Mouse (Mus musculus): Measurements from ENCODE around the gene Retnlb. TPM values are rescaled to one million over a fixed set of nuclear protein-coding genes. Genes with fewer than 3 reads are reported as not detected.

The Retnlb gene
- not detected in 2 replicates for polyA plus RNA-seq (2015; fragmentation: Nextera tagmentation; extraction: Ambion mirVana)

- H3K9ac ChIP-seq (replicated peaks) = no peak within 1 kb of the TSS
- no peaks in the 10 kb centered on the region for H3K9me3 ChIP-seq (replicated peaks)
- no peak within 1 kb of the TSS for H3K4me2 ChIP-seq
- H3K4me1 ChIP-seq = no peaks in the 10 kb centered on the region
- 98% methylated on average over 2 of the region's 2 CpGs for WGBS
- ATAC-seq (ENCODE audit: low FRiP score) = no peak
- no peak within 1 kb of the TSS for H3K27ac ChIP-seq (replicated peaks)
- no peak within 1 kb of the TSS for H3K4me3 ChIP-seq (replicated peaks)
- no peaks in the 10 kb centered on the region for H3K36me3 ChIP-seq
- no peaks in the 10 kb centered on the region for H3K27me3 ChIP-seq (replicated peaks)
Measured at GRCm38 (mm10) chr16:48816695-48817094, at the start of gene Retnlb. Gene Retnlb, plus strand, starts transcription at chr16:48816856.

GRCm38 (mm10) chr16:48769183-48769582 is 47.5 kb upstream of the Retnlb start:
- Histone ChIP-seq H3K9ac (replicated peaks) (no peak overlapping the region), H3K36me3 (no peaks in the 10 kb centered on the region), H3K27ac (replicated peaks) (no peak overlapping the region), H3K9me3 (replicated peaks) (no peaks in the 10 kb centered on the region), H3K4me2 (no peak overlapping the region), H3K4me1 (no peaks in the 10 kb centered on the region), H3K27me3 (replicated peaks) (no peaks in the 10 kb centered on the region), H3K4me3 (replicated peaks) (no peak overlapping the region)
- ATAC-seq (ENCODE audit: low FRiP score) = no peak
- 93% methylated on average over 3 of the region's 3 CpGs for WGBS

GRCm38 (mm10) chr16:48771971-48772445 is 44.6 kb upstream of the Retnlb start, which contains the start of gene Trat1:
Gene Trat1, minus strand, starts transcription at chr16:48772021.
- no peak within 1 kb of the TSS for H3K4me3 ChIP-seq (replicated peaks)
- no peak for ATAC-seq (ENCODE audit: low FRiP score)

GRCm38 (mm10) chr16:48777254-48777653 is 39.4 kb upstream of the Retnlb start:
- H3K9ac ChIP-seq (replicated peaks) = no peak overlapping the region
- no peak for ATAC-seq (ENCODE audit: low FRiP score)
- H3K4me2 ChIP-seq = no peak overlapping the region
- no peaks in the 10 kb centered on the region for H3K36me3 ChIP-seq
- WGBS = 70% methylated on average over 2 of the region's 2 CpGs
- no peaks in the 10 kb centered on the region for H3K9me3 ChIP-seq (replicated peaks)
- H3K27me3 ChIP-seq (replicated peaks) = no peaks in the 10 kb centered on the region
- H3K4me1 ChIP-seq = no peaks in the 10 kb centered on the region
- no peak overlapping the region for H3K4me3 ChIP-seq (replicated peaks)
- H3K27ac ChIP-seq (replicated peaks) = no peak overlapping the region

More at GRCm38 (mm10) chr16:48771971-48772445, 44.6 kb upstream of the Retnlb start, which contains the start of gene Trat1:
- Histone ChIP-seq H3K27ac (replicated peaks) (no peak within 1 kb of the TSS), H3K4me2 (no peak within 1 kb of the TSS), H3K27me3 (replicated peaks) (no peaks in the 10 kb centered on the region), H3K9me3 (replicated peaks) (no peaks in the 10 kb centered on the region), H3K4me1 (no peaks in the 10 kb centered on the region), H3K36me3 (no peaks in the 10 kb centered on the region), H3K9ac (replicated peaks) (no peak within 1 kb of the TSS)
- 76% methylated on average over 3 of the region's 3 CpGs for WGBS

GRCm38 (mm10) chr16:48786258-48786657 is 30.4 kb upstream of the Retnlb start:
- Histone ChIP-seq H3K27ac (replicated peaks) (no peak overlapping the region), H3K4me2 (no peak overlapping the region), H3K36me3 (no peaks in the 10 kb centered on the region), H3K4me1 (no peaks in the 10 kb centered on the region), H3K9ac (replicated peaks) (no peak overlapping the region), H3K4me3 (replicated peaks) (no peak overlapping the region), H3K27me3 (replicated peaks) (no peaks in the 10 kb centered on the region), H3K9me3 (replicated peaks) (no peaks in the 10 kb centered on the region)
- 77% methylated on average over 3 of the region's 3 CpGs for WGBS
- no peak for ATAC-seq (ENCODE audit: low FRiP score)

GRCm38 (mm10) chr16:48788704-48789185 is 27.9 kb upstream of the Retnlb start:
- WGBS = 83% methylated on average over 4 of the region's 4 CpGs

GRCm38 (mm10) chr16:48798285-48798684 is 18.4 kb upstream of the Retnlb start:
- no peaks in the 10 kb centered on the region for H3K9me3 ChIP-seq (replicated peaks)
- H3K4me1 ChIP-seq = no peaks in the 10 kb centered on the region
- no peak for ATAC-seq (ENCODE audit: low FRiP score)
- H3K36me3 ChIP-seq = no peaks in the 10 kb centered on the region
- no peak overlapping the region for H3K9ac ChIP-seq (replicated peaks)
- no peak overlapping the region for H3K4me2 ChIP-seq
- no peak overlapping the region for H3K27ac ChIP-seq (replicated peaks)
- 79% methylated on average over 3 of the region's 3 CpGs for WGBS
- no peak overlapping the region for H3K4me3 ChIP-seq (replicated peaks)
- H3K27me3 ChIP-seq (replicated peaks) = no peaks in the 10 kb centered on the region

More at GRCm38 (mm10) chr16:48788704-48789185, 27.9 kb upstream of the Retnlb start:
- H3K9me3 ChIP-seq (replicated peaks) = no peaks in the 10 kb centered on the region
- no peak overlapping the region for H3K9ac ChIP-seq (replicated peaks)
- no peaks in the 10 kb centered on the region for H3K36me3 ChIP-seq
- no peaks in the 10 kb centered on the region for H3K27me3 ChIP-seq (replicated peaks)
- ATAC-seq (ENCODE audit: low FRiP score) = no peak
- no peak overlapping the region for H3K4me3 ChIP-seq (replicated peaks)
- no peaks in the 10 kb centered on the region for H3K4me1 ChIP-seq
- H3K4me2 ChIP-seq = no peak overlapping the region
- no peak overlapping the region for H3K27ac ChIP-seq (replicated peaks)

GRCm38 (mm10) chr16:48799470-48799869 is 17.2 kb upstream of the Retnlb start:
- Histone ChIP-seq H3K4me1 (no peaks in the 10 kb centered on the region), H3K4me3 (replicated peaks) (no peak overlapping the region), H3K4me2 (no peak overlapping the region), H3K9me3 (replicated peaks) (no peaks in the 10 kb centered on the region), H3K36me3 (no peaks in the 10 kb centered on the region), H3K27ac (replicated peaks) (no peak overlapping the region), H3K27me3 (replicated peaks) (no peaks in the 10 kb centered on the region), H3K9ac (replicated peaks) (no peak overlapping the region)
- ATAC-seq (ENCODE audit: low FRiP score) = no peak
- WGBS = 87% methylated on average over 3 of the region's 3 CpGs

GRCm38 (mm10) chr16:48800906-48801305 is 15.8 kb upstream of the Retnlb start:
- no peak for ATAC-seq (ENCODE audit: low FRiP score)
- Histone ChIP-seq H3K27ac (replicated peaks) (no peak overlapping the region), H3K4me1 (no peaks in the 10 kb centered on the region), H3K9me3 (replicated peaks) (no peaks in the 10 kb centered on the region), H3K36me3 (no peaks in the 10 kb centered on the region), H3K9ac (replicated peaks) (no peak overlapping the region), H3K4me3 (replicated peaks) (no peak overlapping the region), H3K27me3 (replicated peaks) (no peaks in the 10 kb centered on the region), H3K4me2 (no peak overlapping the region)
- 92% methylated on average over 2 of the region's 2 CpGs for WGBS

- Histone ChIP-seq H3K36me3 (no peaks in the 10 kb centered on the region), H3K27me3 (replicated peaks) (no peaks in the 10 kb centered on the region), H3K9me3 (replicated peaks) (no peaks in the 10 kb centered on the region), H3K4me3 (replicated peaks) (no peak overlapping the region), H3K4me2 (no peak overlapping the region), H3K27ac (replicated peaks) (no peak overlapping the region), H3K4me1 (no peaks in the 10 kb centered on the region), H3K9ac (replicated peaks) (no peak overlapping the region)
- WGBS = 85% methylated on average over 1 of the region's 1 CpGs
- no peak for ATAC-seq (ENCODE audit: low FRiP score)
Measured at GRCm38 (mm10) chr16:48805412-48805811, 11.2 kb upstream of the Retnlb start.

GRCm38 (mm10) chr16:48806521-48806920 is 10.1 kb upstream of the Retnlb start:
- no peaks in the 10 kb centered on the region for H3K27me3 ChIP-seq (replicated peaks)
- no peaks in the 10 kb centered on the region for H3K9me3 ChIP-seq (replicated peaks)
- H3K9ac ChIP-seq (replicated peaks) = no peak overlapping the region
- no peaks in the 10 kb centered on the region for H3K4me1 ChIP-seq
- H3K36me3 ChIP-seq = no peaks in the 10 kb centered on the region
- H3K27ac ChIP-seq (replicated peaks) = no peak overlapping the region
- WGBS = 86% methylated on average over 1 of the region's 1 CpGs
- no peak overlapping the region for H3K4me2 ChIP-seq
- no peak for ATAC-seq (ENCODE audit: low FRiP score)
- H3K4me3 ChIP-seq (replicated peaks) = no peak overlapping the region

- ATAC-seq (ENCODE audit: low FRiP score) = no peak
- H3K9me3 ChIP-seq (replicated peaks) = no peaks in the 10 kb centered on the region
- WGBS = 63% methylated on average over 2 of the region's 2 CpGs
- no peak overlapping the region for H3K4me3 ChIP-seq (replicated peaks)
- no peaks in the 10 kb centered on the region for H3K27me3 ChIP-seq (replicated peaks)
- no peaks in the 10 kb centered on the region for H3K4me1 ChIP-seq
- H3K36me3 ChIP-seq = no peaks in the 10 kb centered on the region
- H3K27ac ChIP-seq (replicated peaks) = no peak overlapping the region
- no peak overlapping the region for H3K4me2 ChIP-seq
- no peak overlapping the region for H3K9ac ChIP-seq (replicated peaks)
Measured at GRCm38 (mm10) chr16:48809374-48809773, 7.3 kb upstream of the Retnlb start.

All from neural tube, embryonic 15.5 days (tissue).